Mouse (Mus musculus): ENCODE data around the gene Exoc4. TPM values are rescaled to one million over a fixed set of nuclear protein-coding genes. Genes with fewer than 3 reads are reported as not detected.

Gene Exoc4
- polyA plus RNA-seq, 1 experiment from 2014 or later: 18.1 TPM

DNA sequence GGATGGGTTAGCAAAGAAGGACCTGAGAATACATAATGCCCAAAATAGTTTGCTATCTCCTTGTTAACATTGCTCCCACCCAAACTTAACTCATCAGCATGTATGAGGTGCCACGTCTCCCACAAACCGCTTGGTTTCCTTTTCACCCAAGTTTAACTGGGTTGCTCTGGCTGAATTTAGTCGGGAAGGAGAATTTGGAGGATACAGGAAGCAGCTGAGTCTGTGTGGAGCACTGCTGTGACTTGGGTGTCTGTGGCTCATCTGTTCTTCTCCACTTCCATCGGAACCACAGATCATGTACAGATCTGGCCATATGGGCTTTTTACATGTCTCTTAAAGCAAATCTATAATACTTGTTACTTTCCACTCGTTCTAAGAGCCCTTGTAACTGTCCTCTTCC, 441.7 kb downstream of the Exoc4 start:
- Histone ChIP-seq H3K4me1 (replicated peaks; ENCODE audit: insufficient read depth, low read length) (no peaks in the 10 kb centered on the region), H3K4me3 (replicated peaks; ENCODE audit: low read depth, low read length) (no peak overlapping the region), H3K36me3 (ENCODE audit: insufficient read depth, low read length) (no peaks in the 10 kb centered on the region), H3K9ac (ENCODE audit: low read depth, low read length) (no peak overlapping the region), H3K9me3 (replicated peaks; ENCODE audit: low read length) (no peaks in the 10 kb centered on the region), H3K27ac (no peak overlapping the region), H3K4me2 (ENCODE audit: low read length) (no peak overlapping the region), H3K27me3 (ENCODE audit: insufficient read depth, low read length) (no peaks in the 10 kb centered on the region)
- 78% methylated on average over 5 of the region's 5 CpGs for WGBS
- DNase-seq (ENCODE audit: low spot score) (no peak), ATAC-seq (replicated peaks; ENCODE audit: low FRiP score, low read depth) (no peak)
- TF ChIP-seq CTCF (IDR thresholded peaks at IDR 0.05; ENCODE audit: low read depth): no peak

DNA sequence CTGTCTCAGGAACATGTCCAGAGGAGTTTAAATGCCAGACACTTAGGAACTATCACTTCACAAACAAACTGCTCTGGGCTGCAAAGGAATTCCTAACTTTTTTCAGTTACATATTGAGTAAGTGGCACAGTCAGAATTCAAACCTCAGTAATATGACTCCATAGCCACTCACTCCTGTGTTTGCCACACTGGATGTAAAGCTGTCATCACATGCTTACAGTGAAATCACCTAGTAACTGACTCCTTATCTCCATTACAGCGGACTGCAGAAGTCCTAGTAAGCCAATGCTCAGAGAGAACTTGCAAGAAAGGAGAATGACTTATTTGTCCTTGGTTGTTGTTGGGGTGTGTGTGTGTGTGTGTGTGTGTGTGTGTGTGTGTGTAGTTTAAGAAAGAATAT, 448.1 kb downstream of the Exoc4 start:
- H3K27ac ChIP-seq: no peak overlapping the region
- DNase-seq (ENCODE audit: low spot score) (no peak), ATAC-seq (replicated peaks; ENCODE audit: low FRiP score, low read depth) (no peak)
- 76% methylated on average over 1 of the region's 1 CpGs for WGBS
- TF ChIP-seq CTCF (IDR thresholded peaks at IDR 0.05; ENCODE audit: low read depth): no peak
- H3K4me3 ChIP-seq (replicated peaks; ENCODE audit: low read depth, low read length): no peak overlapping the region
- H3K4me2 ChIP-seq (ENCODE audit: low read length): no peak overlapping the region
- no peaks in the 10 kb centered on the region for H3K36me3 ChIP-seq (ENCODE audit: insufficient read depth, low read length)
- no peaks in the 10 kb centered on the region for H3K27me3 ChIP-seq (ENCODE audit: insufficient read depth, low read length)
- H3K9ac ChIP-seq (ENCODE audit: low read depth, low read length): no peak overlapping the region
- H3K4me1 ChIP-seq (replicated peaks; ENCODE audit: insufficient read depth, low read length): no peaks in the 10 kb centered on the region
- no peaks in the 10 kb centered on the region for H3K9me3 ChIP-seq (replicated peaks; ENCODE audit: low read length)

DNA sequence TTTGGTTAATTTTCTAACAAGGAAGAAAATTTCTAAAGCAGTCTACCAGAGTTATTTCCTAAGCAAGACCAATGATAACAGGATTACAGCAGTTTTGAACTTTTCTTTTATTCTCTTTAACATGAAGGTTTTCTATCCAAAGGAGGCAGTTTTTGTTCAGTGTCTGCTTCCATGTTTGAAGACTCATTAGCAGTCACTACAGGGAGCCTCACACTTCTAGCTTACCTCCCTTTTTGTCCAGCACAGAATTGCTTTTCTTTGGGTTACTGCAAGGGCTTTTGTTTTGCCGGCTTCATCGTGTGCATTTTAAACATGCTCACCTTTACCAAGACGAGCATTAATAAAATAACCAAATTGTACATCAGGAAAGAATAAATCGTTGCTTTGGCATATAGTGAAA, 460.0 kb downstream of the Exoc4 start:
- no peaks in the 10 kb centered on the region for H3K9me3 ChIP-seq (replicated peaks; ENCODE audit: low read length)
- TF ChIP-seq CTCF (IDR thresholded peaks at IDR 0.05; ENCODE audit: low read depth): no peak
- H3K36me3 ChIP-seq (ENCODE audit: insufficient read depth, low read length): no peaks in the 10 kb centered on the region
- DNase-seq (ENCODE audit: low spot score) (no peak), ATAC-seq (replicated peaks; ENCODE audit: low FRiP score, low read depth) (no peak)
- no peaks in the 10 kb centered on the region for H3K27me3 ChIP-seq (ENCODE audit: insufficient read depth, low read length)
- 86% methylated on average over 4 of the region's 4 CpGs for WGBS
- no peak overlapping the region for H3K4me2 ChIP-seq (ENCODE audit: low read length)
- no peak overlapping the region for H3K4me3 ChIP-seq (replicated peaks; ENCODE audit: low read depth, low read length)
- H3K9ac ChIP-seq (ENCODE audit: low read depth, low read length): no peak overlapping the region
- no peaks in the 10 kb centered on the region for H3K4me1 ChIP-seq (replicated peaks; ENCODE audit: insufficient read depth, low read length)
- H3K27ac ChIP-seq: no peak overlapping the region

DNA sequence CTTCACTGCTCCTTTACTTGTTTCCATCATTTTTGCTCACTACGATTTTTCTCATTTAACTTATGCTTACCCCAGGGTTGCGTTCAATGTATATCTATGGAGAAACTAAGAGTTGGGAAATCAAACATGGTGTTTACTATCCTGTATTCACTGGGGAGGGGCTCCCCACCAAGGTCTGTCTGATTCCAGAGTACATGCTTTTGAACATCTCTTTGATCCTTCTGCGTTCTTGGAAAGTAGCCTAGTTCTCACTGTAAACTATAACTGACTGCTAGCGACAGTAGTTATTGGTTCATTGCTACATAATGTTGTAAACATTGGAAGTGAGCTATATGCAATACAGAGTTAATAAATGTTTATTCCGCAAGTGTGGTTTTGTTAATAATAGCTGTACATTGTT, 460.5 kb downstream of the Exoc4 start:
- ATAC-seq (replicated peaks; ENCODE audit: low FRiP score, low read depth) (no peak), DNase-seq (ENCODE audit: low spot score) (no peak)
- Histone ChIP-seq H3K9me3 (replicated peaks; ENCODE audit: low read length) (no peaks in the 10 kb centered on the region), H3K4me2 (ENCODE audit: low read length) (no peak overlapping the region), H3K9ac (ENCODE audit: low read depth, low read length) (no peak overlapping the region), H3K27me3 (ENCODE audit: insufficient read depth, low read length) (no peaks in the 10 kb centered on the region), H3K4me1 (replicated peaks; ENCODE audit: insufficient read depth, low read length) (no peaks in the 10 kb centered on the region), H3K4me3 (replicated peaks; ENCODE audit: low read depth, low read length) (no peak overlapping the region), H3K36me3 (ENCODE audit: insufficient read depth, low read length) (no peaks in the 10 kb centered on the region), H3K27ac (no peak overlapping the region)
- no peak for TF ChIP-seq CTCF (IDR thresholded peaks at IDR 0.05; ENCODE audit: low read depth)
- 82% methylated on average over 5 of the region's 5 CpGs for WGBS

DNA sequence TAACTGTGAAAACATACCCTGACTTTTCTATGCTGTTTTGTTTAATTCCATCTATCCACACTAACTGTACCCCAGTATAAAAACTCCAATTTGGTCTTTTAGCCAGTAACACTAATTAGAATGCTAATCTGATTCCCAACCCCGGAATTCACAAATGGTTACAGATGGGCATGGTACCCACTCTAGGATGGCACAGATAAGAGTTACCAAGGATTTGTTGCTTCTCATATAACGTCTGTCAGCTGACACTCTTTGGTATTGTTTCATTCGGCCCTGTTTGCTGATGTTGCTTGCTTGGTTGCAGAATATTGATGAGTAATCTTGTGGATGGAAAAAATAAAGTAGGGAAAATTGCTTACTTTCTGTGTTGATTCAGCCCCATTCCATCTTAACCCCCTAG, 462.9 kb downstream of the Exoc4 start:
- Histone ChIP-seq H3K27ac (no peak overlapping the region), H3K27me3 (ENCODE audit: insufficient read depth, low read length) (no peaks in the 10 kb centered on the region), H3K9ac (ENCODE audit: low read depth, low read length) (no peak overlapping the region), H3K36me3 (ENCODE audit: insufficient read depth, low read length) (no peaks in the 10 kb centered on the region), H3K4me1 (replicated peaks; ENCODE audit: insufficient read depth, low read length) (no peaks in the 10 kb centered on the region), H3K4me2 (ENCODE audit: low read length) (no peak overlapping the region), H3K4me3 (replicated peaks; ENCODE audit: low read depth, low read length) (no peak overlapping the region), H3K9me3 (replicated peaks; ENCODE audit: low read length) (no peaks in the 10 kb centered on the region)
- 74% methylated on average over 3 of the region's 3 CpGs for WGBS
- no peak for TF ChIP-seq CTCF (IDR thresholded peaks at IDR 0.05; ENCODE audit: low read depth)
- DNase-seq (ENCODE audit: low spot score): no peak
- ATAC-seq (replicated peaks; ENCODE audit: low FRiP score, low read depth): no peak

DNA sequence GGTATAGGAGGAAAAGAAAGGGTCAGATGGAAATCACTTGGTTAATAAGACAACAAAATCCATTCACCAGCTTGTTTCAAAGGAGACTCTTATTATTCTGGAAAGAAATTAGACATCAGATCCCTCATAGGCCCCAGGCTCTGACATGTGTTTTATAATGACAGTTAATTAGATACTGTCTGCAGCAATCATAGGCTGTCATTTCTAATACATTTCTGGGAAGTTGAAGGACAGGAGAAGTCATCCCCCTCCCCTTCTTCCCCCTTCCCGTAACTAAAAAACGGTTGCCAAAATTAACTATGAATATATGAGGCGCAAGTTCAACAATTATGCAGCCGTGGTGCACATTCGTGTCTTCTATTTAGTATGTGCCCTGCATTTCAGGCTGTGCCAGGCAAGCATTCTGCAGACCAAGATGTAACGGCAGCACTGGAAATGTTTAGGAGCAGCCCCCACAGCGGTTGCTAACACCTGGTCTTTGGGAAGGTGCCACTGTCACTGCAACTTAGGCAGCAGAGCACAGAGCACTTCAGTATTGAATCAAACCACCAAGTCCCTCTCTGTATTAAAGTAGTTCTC, 463.7 kb downstream of the Exoc4 start:
- H3K4me2 ChIP-seq (ENCODE audit: low read length): no peak overlapping the region
- no peaks in the 10 kb centered on the region for H3K9me3 ChIP-seq (replicated peaks; ENCODE audit: low read length)
- H3K9ac ChIP-seq (ENCODE audit: low read depth, low read length): no peak overlapping the region
- no peak for TF ChIP-seq CTCF (IDR thresholded peaks at IDR 0.05; ENCODE audit: low read depth)
- no peak overlapping the region for H3K27ac ChIP-seq
- ATAC-seq (replicated peaks; ENCODE audit: low FRiP score, low read depth) (no peak), DNase-seq (ENCODE audit: low spot score) (no peak)
- no peaks in the 10 kb centered on the region for H3K4me1 ChIP-seq (replicated peaks; ENCODE audit: insufficient read depth, low read length)
- 90% methylated on average over 7 of the region's 7 CpGs for WGBS
- H3K4me3 ChIP-seq (replicated peaks; ENCODE audit: low read depth, low read length): no peak overlapping the region
- no peaks in the 10 kb centered on the region for H3K27me3 ChIP-seq (ENCODE audit: insufficient read depth, low read length)
- no peaks in the 10 kb centered on the region for H3K36me3 ChIP-seq (ENCODE audit: insufficient read depth, low read length)

Data from kidney, postnatal 0 days (tissue).